Mouse (Mus musculus) MEL (cell line): ENCODE data around the gene Ncoa7. TPM values are rescaled to one million over a fixed set of nuclear protein-coding genes. Genes with fewer than 3 reads are reported as not detected.

ENCODE experiments used
- DNase-seq: peaks from one replicate; pipeline ENCODE4 v3.0.0; 2011; ENCODE audit warnings: low read depth, low spot score
- H3K27ac ChIP-seq: 2 replicates; pipeline ENCODE4 v1.5.1; 2012; ENCODE audit warnings: low read depth, mild to moderate bottlenecking, control low read depth, low read length, moderate library complexity; ENCODE audit not compliant: control insufficient read depth
- H3K27me3 ChIP-seq, 2 experiments: fragments of 150-350 bp in 1 of 2; sonication (generic) in 1 of 2; 2 replicates each; pipeline ENCODE4 v1.6.1; 2012; ENCODE audit warnings: low read length in 2 of 2, mild to moderate bottlenecking in 2 of 2, improper control_type of control experiment in 1 of 2, moderate library complexity in 1 of 2; ENCODE audit not compliant: insufficient read depth in 2 of 2, control insufficient read depth in 1 of 2
- H3K36me3 ChIP-seq, 2 experiments: 2 replicates each; pipeline ENCODE4 v1.6.1; 2012 to 2014; ENCODE audit warnings: low read length in 2 of 2, improper control_type of control experiment in 1 of 2, inconsistent platforms in 1 of 2, mild to moderate bottlenecking in 1 of 2; ENCODE audit not compliant: insufficient read depth in 2 of 2, control insufficient read depth in 1 of 2
- H3K4me1 ChIP-seq, 2 experiments: fragments of 150-350 bp in 1 of 2; sonication (generic) in 1 of 2; 2 replicates each; pipeline ENCODE4 v1.6.1; 2012; ENCODE audit warnings: low read length in 2 of 2, improper control_type of control experiment in 1 of 2, mild to moderate bottlenecking in 1 of 2; ENCODE audit not compliant: insufficient read depth in 2 of 2, control insufficient read depth in 1 of 2
- H3K4me3 ChIP-seq, 2 experiments: fragments of 150-350 bp in 1 of 2; sonication (generic) in 1 of 2; 2 replicates each; pipeline ENCODE4 v1.5.1; 2012; ENCODE audit warnings: low read depth in 2 of 2, low read length in 2 of 2, mild to moderate bottlenecking in 2 of 2, moderate library complexity in 2 of 2, control low read depth in 1 of 2, improper control_type of control experiment in 1 of 2; ENCODE audit not compliant: control insufficient read depth in 1 of 2, insufficient read depth in 1 of 2
- H3K79me2 ChIP-seq: 2 replicates; pipeline ENCODE4 v1.6.1; 2012; ENCODE audit warnings: mild to moderate bottlenecking, low read length, moderate library complexity; ENCODE audit not compliant: control insufficient read depth, poor library complexity, insufficient read depth
- H3K9ac ChIP-seq: 2 replicates; pipeline ENCODE4 v1.6.1; 2012; ENCODE audit warnings: low read depth, mild to moderate bottlenecking, control low read depth, low read length, moderate library complexity; ENCODE audit not compliant: control insufficient read depth, poor library complexity, severe bottlenecking
- H3K9me3 ChIP-seq: fragments of 150-350 bp; sonication (generic); replicated peaks from 2 replicates; pipeline ENCODE4 v1.6.1; 2012; ENCODE audit warnings: mild to moderate bottlenecking, low read length, improper control_type of control experiment, moderate library complexity; ENCODE audit not compliant: insufficient read depth
- BHLHE40 ChIP-seq: IDR thresholded peaks from 2 replicates; pipeline ENCODE4 v1.6.1; 2012; ENCODE audit warnings: low read depth, mild to moderate bottlenecking, inconsistent platforms, low read length, improper control_type of control experiment, borderline replicate concordance
- CHD1 ChIP-seq: IDR thresholded peaks from 2 replicates; pipeline ENCODE4 v1.6.1; 2012; ENCODE audit warnings: low read depth, mild to moderate bottlenecking, inconsistent platforms, low read length, improper control_type of control experiment
- CHD2 ChIP-seq: IDR thresholded peaks from 2 replicates; pipeline ENCODE4 v1.6.1; 2011; ENCODE audit warnings: low read length, improper control_type of control experiment
- CTCF ChIP-seq, 3 experiments: IDR thresholded peaks in 2 of 3; conservative IDR thresholded peaks in 1 of 3; 2 replicates each; pipeline ENCODE4 v1.5.1; 2011 to 2012; ENCODE audit warnings: low read length in 3 of 3, low read depth in 2 of 3, mild to moderate bottlenecking in 2 of 3, improper control_type of control experiment in 1 of 3, inconsistent platforms in 1 of 3, mixed read lengths in 1 of 3, moderate library complexity in 1 of 3; ENCODE audit not compliant: control insufficient read depth in 1 of 3, insufficient read depth in 1 of 3, poor library complexity in 1 of 3, severe bottlenecking in 1 of 3
- E2F4 ChIP-seq: IDR thresholded peaks from 2 replicates; pipeline ENCODE4 v1.6.1; 2011; ENCODE audit warnings: low read depth, low read length, improper control_type of control experiment, borderline replicate concordance
- ELF1 ChIP-seq: IDR thresholded peaks from 2 replicates; pipeline ENCODE4 v1.6.1; 2014; ENCODE audit warnings: low read depth, mild to moderate bottlenecking, inconsistent platforms, low read length, improper control_type of control experiment, moderate library complexity
- EP300 ChIP-seq, 2 experiments: IDR thresholded peaks; 2 replicates each; pipeline ENCODE4 v1.6.1; 2011; ENCODE audit warnings: improper control_type of control experiment in 2 of 2, low read length in 2 of 2, low read depth in 1 of 2, mild to moderate bottlenecking in 1 of 2
- ETS1 ChIP-seq: IDR thresholded peaks from 2 replicates; pipeline ENCODE4 v1.6.1; 2012; ENCODE audit warnings: low read depth, mild to moderate bottlenecking, inconsistent platforms, low read length, improper control_type of control experiment, moderate library complexity
- GABPA ChIP-seq: IDR thresholded peaks from 2 replicates; pipeline ENCODE4 v1.6.1; 2012; ENCODE audit warnings: low read depth, mild to moderate bottlenecking, inconsistent platforms, low read length, improper control_type of control experiment, moderate library complexity
- GATA1 ChIP-seq: IDR thresholded peaks from 2 replicates; pipeline ENCODE4 v1.6.1; 2011; ENCODE audit warnings: low read depth, low read length, improper control_type of control experiment
- HCFC1 ChIP-seq: IDR thresholded peaks from 2 replicates; pipeline ENCODE4 v1.6.1; 2012; ENCODE audit warnings: low read depth, mild to moderate bottlenecking, inconsistent platforms, low read length, improper control_type of control experiment, moderate library complexity
- JUND ChIP-seq: IDR thresholded peaks from 2 replicates; pipeline ENCODE4 v1.6.1; 2011; ENCODE audit warnings: low read depth, mild to moderate bottlenecking, improper control_type of control experiment, low read length
- KAT2A ChIP-seq: conservative IDR thresholded peaks from 2 replicates; pipeline ENCODE4 v1.6.1; 2012; ENCODE audit warnings: low read depth, low read length, improper control_type of control experiment, inconsistent platforms
- MEF2A ChIP-seq: IDR thresholded peaks from 2 replicates; pipeline ENCODE4 v1.6.1; 2014; ENCODE audit warnings: low read depth, mild to moderate bottlenecking, inconsistent platforms, low read length, improper control_type of control experiment; ENCODE audit not compliant: poor library complexity, insufficient replicate concordance, severe bottlenecking; ENCODE audit errors: extremely low read depth
- MXI1 ChIP-seq: IDR thresholded peaks from 2 replicates; pipeline ENCODE4 v1.6.1; 2011; ENCODE audit warnings: mild to moderate bottlenecking, low read depth, low read length, improper control_type of control experiment
- MYB ChIP-seq: IDR thresholded peaks from 2 replicates; pipeline ENCODE4 v1.6.1; 2011; ENCODE audit warnings: mild to moderate bottlenecking, low read depth, low read length, improper control_type of control experiment
- MYC ChIP-seq: IDR thresholded peaks from 2 replicates; pipeline ENCODE4 v1.6.1; 2011; ENCODE audit warnings: low read depth, mild to moderate bottlenecking, low read length, improper control_type of control experiment, moderate library complexity
- NELFE ChIP-seq: IDR thresholded peaks from 2 replicates; pipeline ENCODE4 v1.6.1; 2011; ENCODE audit warnings: low read depth, low read length, improper control_type of control experiment
- NRF1 ChIP-seq: IDR thresholded peaks from 2 replicates; pipeline ENCODE4 v1.6.1; 2014; ENCODE audit warnings: low read depth, mild to moderate bottlenecking, inconsistent platforms, low read length, improper control_type of control experiment, moderate library complexity; ENCODE audit not compliant: poor library complexity, insufficient read depth, severe bottlenecking
- POLR2A ChIP-seq, 2 experiments: IDR thresholded peaks; 2 replicates each; pipeline ENCODE4 v1.6.1; 2011 to 2012; ENCODE audit warnings: low read length in 2 of 2, mild to moderate bottlenecking in 2 of 2, control low read depth in 1 of 2, improper control_type of control experiment in 1 of 2, low read depth in 1 of 2, moderate library complexity in 1 of 2; ENCODE audit not compliant: control insufficient read depth in 1 of 2, insufficient read depth in 1 of 2, poor library complexity in 1 of 2
- POLR2AphosphoS2 ChIP-seq: IDR thresholded peaks from 2 replicates; pipeline ENCODE4 v1.6.1; 2011; ENCODE audit warnings: low read length, improper control_type of control experiment
- POLR2AphosphoS5 ChIP-seq: IDR thresholded peaks from 2 replicates; pipeline ENCODE4 v1.6.1; 2012; ENCODE audit warnings: low read depth, borderline replicate concordance, mild to moderate bottlenecking, inconsistent platforms, low read length, moderate library complexity, mixed read lengths
- RAD21 ChIP-seq: IDR thresholded peaks from 2 replicates; pipeline ENCODE4 v1.6.1; 2011; ENCODE audit warnings: mild to moderate bottlenecking, low read depth, low read length, improper control_type of control experiment
- RCOR1 ChIP-seq: IDR thresholded peaks from 2 replicates; pipeline ENCODE4 v1.6.1; 2012; ENCODE audit warnings: low read depth, mild to moderate bottlenecking, inconsistent platforms, low read length, improper control_type of control experiment
- SIN3A ChIP-seq: IDR thresholded peaks from 2 replicates; pipeline ENCODE4 v1.6.1; 2012; ENCODE audit warnings: low read length, improper control_type of control experiment, inconsistent platforms
- TAL1 ChIP-seq: IDR thresholded peaks from 2 replicates; pipeline ENCODE4 v1.6.1; 2012; ENCODE audit warnings: mild to moderate bottlenecking, inconsistent platforms, low read length, moderate library complexity, mixed read lengths
- TBP ChIP-seq: IDR thresholded peaks from 2 replicates; pipeline ENCODE4 v1.8.0; 2011; ENCODE audit warnings: low read depth, low read length, improper control_type of control experiment
- TCF12 ChIP-seq: IDR thresholded peaks from 2 replicates; pipeline ENCODE4 v1.6.1; 2014; ENCODE audit warnings: low read depth, mild to moderate bottlenecking, inconsistent platforms, low read length, improper control_type of control experiment, moderate library complexity
- UBTF ChIP-seq: IDR thresholded peaks from 2 replicates; pipeline ENCODE4 v1.6.1; 2012; ENCODE audit warnings: low read depth, mild to moderate bottlenecking, inconsistent platforms, low read length, improper control_type of control experiment, moderate library complexity, borderline replicate concordance; ENCODE audit not compliant: insufficient read depth
- USF1 ChIP-seq: IDR thresholded peaks from 2 replicates; pipeline ENCODE4 v1.6.1; 2014; ENCODE audit warnings: low read depth, mild to moderate bottlenecking, inconsistent platforms, low read length, improper control_type of control experiment, moderate library complexity
- ZC3H11A ChIP-seq: IDR thresholded peaks from 2 replicates; pipeline ENCODE4 v1.6.1; 2012; ENCODE audit warnings: low read depth, mild to moderate bottlenecking, inconsistent platforms, low read length, improper control_type of control experiment
- ZKSCAN1 ChIP-seq: IDR thresholded peaks from 2 replicates; pipeline ENCODE4 v1.6.1; 2012; ENCODE audit warnings: low read depth, mild to moderate bottlenecking, inconsistent platforms, low read length, improper control_type of control experiment, moderate library complexity
- ZMIZ1 ChIP-seq: IDR thresholded peaks from 2 replicates; pipeline ENCODE4 v1.6.1; 2012; ENCODE audit warnings: low read depth, mild to moderate bottlenecking, inconsistent platforms, low read length, improper control_type of control experiment, moderate library complexity
- ZNF384 ChIP-seq: IDR thresholded peaks from 2 replicates; pipeline ENCODE4 v1.6.1; 2012; ENCODE audit warnings: low read depth, mild to moderate bottlenecking, inconsistent platforms, low read length, improper control_type of control experiment
- polyA plus RNA-seq, 2 experiments: library from polyadenylated mRNA; stranded (reverse) in 1 of 2; unstranded in 1 of 2; fragments of >175 nt in 1 of 2; fragments of >200 nt in 1 of 2; gene quantifications; 2 replicates each; pipeline versions ENCODE4 v1.2.1 to v1.2.4; 2012; ENCODE audit warnings: low replicate concordance in 2 of 2, low read depth in 1 of 2; ENCODE audit not compliant: insufficient read length in 2 of 2, insufficient read depth in 1 of 2, missing spikeins in 1 of 2
- total RNA-seq: library from RNA; depleted of rRNA; stranded (reverse); fragments of 300-350 nt; gene quantifications from 2 replicates; pipeline ENCODE4 v1.2.3, GENCODE M21; 2012

Ncoa7 gene
- total and polyA plus RNA-seq, 3 experiments, result 1.7 to 64.9 (median 4.2) TPM

GRCm38 (mm10) chr10:30618091-30618917, 184.8 kb downstream of the Ncoa7 start:
- Histone ChIP-seq H3K9me3 (no peaks in the 10 kb centered on the region), H3K36me3 (peaks cover 0 to 12% of the 10 kb centered on the region in 2 experiments; a peak in 2 of 4 replicates), H3K27me3 (no peaks in the 10 kb centered on the region), H3K9ac (peak overlapping the region; percentile 90), H3K79me2 (peaks cover 1% of the 10 kb centered on the region; the same call in 1 of the 2 replicates), H3K4me1 (peaks cover 0 to 3% of the 10 kb centered on the region in 2 experiments; a peak in 2 of 4 replicates), H3K4me3 (peak overlapping the region; percentile 95), H3K27ac (peak overlapping the region; percentile 92)
- peak; percentile 99 for DNase-seq
- TF ChIP-seq TAL1 (peak; percentile 32), ZMIZ1 (peak; percentile 93), E2F4 (peak; percentile 65; the same call in 1 of the 2 replicates), GATA1 (peak; percentile 35; the same call in 1 of the 2 replicates), ETS1 (peak; percentile 97), NRF1 (peak; percentile 95), POLR2AphosphoS2 (peak; percentile 97), BHLHE40 (peak; percentile 41; the same call in 1 of the 2 replicates), MXI1 (peak; percentile 79; the same call in 1 of the 2 replicates), MYC (peak; percentile 74; the same call in 1 of the 2 replicates), POLR2AphosphoS5 (peak; percentile 12; the same call in 1 of the 2 replicates), CTCF (IDR thresholded peaks at IDR 0.05 in 2 of 3, conservative IDR thresholded peaks at IDR 0.05 in 1 of 3; ENCODE audit: control insufficient read depth in 1 of 3, insufficient read depth in 1 of 3, low read depth in 2 of 3, low read length in 3 of 3, poor library complexity in 1 of 3, severe bottlenecking in 1 of 3) (no peak), GABPA (peak; percentile 71; the same call in 1 of the 2 replicates), UBTF (no peak), ZKSCAN1 (no peak), RCOR1 (no peak; the same call in 1 of the 2 replicates), POLR2A (IDR thresholded peaks at IDR 0.05; ENCODE audit: control insufficient read depth in 1 of 2, insufficient read depth in 1 of 2, low read depth in 1 of 2, low read length in 2 of 2, poor library complexity in 1 of 2) (peak; percentile 78 to 95), RAD21 (no peak), ZNF384 (no peak), MEF2A (peak; percentile 32; the same call in 1 of the 2 replicates), TBP (peak; percentile 86), KAT2A (peak; percentile 74), NELFE (peak; percentile 95), CHD2 (no peak; the same call in 1 of the 2 replicates), ZC3H11A (peak; percentile 30), MYB (no peak), HCFC1 (peak; percentile 92), TCF12 (peak; percentile 51; the same call in 1 of the 2 replicates), EP300 (IDR thresholded peaks at IDR 0.05; ENCODE audit: low read depth in 1 of 2, low read length in 2 of 2) (peak in 1 of 2 experiments; percentile 45; a peak in 1 of 4 replicates), SIN3A (peak; percentile 92), USF1 (peak; percentile 66), ELF1 (peak; percentile 65), CHD1 (peak; percentile 92; the same call in 1 of the 2 replicates), JUND (no peak; the same call in none of the 2 replicates)
